Mouse (Mus musculus) brain, embryonic 18.5 days (tissue): ENCODE measurements around the gene Osgep.
"Not testable (repeated sequence)": the region's sequence is repeated elsewhere in the genome, so short reads cannot be mapped to it uniquely, and the experiment has no call there.

Experiments
- DNase-seq: peaks from one replicate; pipeline ENCODE4 v3.0.0-alpha.2; 2012; ENCODE audit warnings: low read depth, low spot score

Osgep gene

DNA sequence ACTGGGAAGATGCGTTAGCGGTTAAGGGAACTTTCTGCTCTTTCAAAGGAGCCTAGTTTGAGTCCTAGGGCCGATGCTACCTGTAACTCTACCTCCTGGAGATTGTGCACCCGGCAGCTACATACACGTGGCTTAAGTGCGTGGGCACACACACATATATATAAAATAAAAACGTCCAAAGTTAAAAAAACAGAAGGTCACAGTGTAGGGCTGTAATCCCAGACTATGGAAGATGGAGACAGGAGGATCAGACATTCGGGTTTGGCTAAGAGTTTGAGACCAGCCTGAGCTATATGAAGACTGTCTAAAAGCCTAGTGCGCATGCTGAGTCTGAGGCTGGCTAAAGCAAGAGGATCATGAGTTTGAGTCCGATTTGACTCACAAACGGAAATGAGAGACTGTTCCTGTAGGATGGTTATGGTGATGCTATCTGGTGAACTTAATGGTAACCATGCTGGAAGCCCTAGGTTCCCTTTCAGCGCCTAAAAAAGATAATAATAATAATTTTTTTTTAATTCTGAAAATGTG, 6.9 kb upstream of the Osgep start:
- DNase-seq, result no peak

DNA sequence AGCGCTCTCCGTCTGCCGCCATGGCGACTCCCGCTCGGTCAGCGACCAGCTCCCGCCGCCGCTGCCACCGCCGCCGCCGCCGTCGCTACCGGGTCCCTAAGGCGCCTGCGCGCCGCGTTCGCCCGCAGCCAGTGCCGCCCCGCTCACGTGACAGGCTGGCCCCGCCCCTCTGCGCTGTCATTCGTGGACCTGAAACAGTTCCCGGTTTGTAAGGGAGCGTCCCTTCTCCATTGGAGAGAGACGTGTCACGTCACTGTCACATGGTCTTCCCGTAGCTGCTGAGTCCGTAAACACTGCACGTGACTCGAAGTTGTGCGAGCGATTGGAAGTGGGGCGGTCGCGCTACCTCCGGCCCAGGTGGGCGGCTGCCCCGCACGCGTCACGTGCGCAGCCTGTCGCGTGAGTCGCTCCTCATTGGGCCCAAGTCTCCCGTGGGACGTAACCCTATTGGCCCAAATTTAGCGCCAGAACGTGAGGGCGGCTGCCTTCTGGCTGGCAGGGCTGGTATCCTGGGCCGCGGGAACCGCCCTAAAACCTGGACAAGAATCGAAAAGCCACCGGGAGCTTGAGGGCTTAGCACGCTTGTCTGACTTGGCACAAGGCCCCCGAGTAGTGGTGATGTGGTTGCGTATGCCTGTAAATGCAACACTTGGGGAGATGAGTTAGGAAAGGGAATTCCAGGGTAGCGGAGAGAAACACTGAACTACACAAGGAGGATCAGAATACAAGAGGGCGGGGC, 6.2 kb upstream of the Osgep start, which contains the start of the genes Pip4p1 and Pnp:
Gene Pip4p1, minus strand, starts transcription at position 103 of the 739 bp plus-strand sequence.
Gene Pnp, plus strand, starts transcription at position 329 of the 739 bp plus-strand sequence.
- peak; percentile 100 for DNase-seq

DNA sequence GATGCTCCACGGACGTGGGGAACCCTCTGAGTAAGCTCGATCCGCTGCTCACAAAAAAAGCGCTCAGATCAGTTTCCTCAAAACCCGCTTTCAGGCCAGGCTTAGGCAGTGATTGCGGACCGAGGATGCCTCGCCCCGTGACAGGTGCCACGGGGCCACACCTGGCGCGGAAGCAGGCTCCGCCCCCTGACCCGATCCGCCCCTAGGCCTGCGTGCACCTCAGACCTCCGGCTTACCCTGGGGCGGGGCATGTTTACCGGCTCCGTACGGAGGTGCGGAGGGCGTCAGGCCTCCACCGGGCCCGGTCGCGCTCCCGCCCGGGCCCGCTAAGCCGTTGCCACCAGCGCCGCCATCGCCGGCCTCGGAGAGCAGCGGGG, 5.7 kb upstream of the Osgep start:
- no peak for DNase-seq

DNA sequence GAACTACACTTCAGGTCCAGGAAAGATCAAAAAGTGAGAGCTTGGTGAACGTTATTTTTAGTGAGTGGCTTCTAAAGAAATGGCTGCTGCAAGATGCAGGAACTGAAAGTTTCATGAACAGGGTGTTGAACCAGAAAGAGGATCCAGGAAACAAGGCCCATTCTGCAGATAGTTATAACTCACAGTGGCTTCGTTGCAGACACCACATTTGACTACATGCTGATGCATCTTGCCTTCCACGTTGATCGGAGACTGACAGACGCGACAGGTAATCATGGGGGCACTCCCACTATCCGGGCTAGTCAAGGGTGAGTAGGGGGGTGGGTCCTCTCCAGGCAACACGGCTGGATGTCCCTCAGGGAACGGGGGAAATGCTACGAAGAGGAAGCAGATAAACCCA, 5.3 kb upstream of the Osgep start:
- DNase-seq, result no peak

DNA sequence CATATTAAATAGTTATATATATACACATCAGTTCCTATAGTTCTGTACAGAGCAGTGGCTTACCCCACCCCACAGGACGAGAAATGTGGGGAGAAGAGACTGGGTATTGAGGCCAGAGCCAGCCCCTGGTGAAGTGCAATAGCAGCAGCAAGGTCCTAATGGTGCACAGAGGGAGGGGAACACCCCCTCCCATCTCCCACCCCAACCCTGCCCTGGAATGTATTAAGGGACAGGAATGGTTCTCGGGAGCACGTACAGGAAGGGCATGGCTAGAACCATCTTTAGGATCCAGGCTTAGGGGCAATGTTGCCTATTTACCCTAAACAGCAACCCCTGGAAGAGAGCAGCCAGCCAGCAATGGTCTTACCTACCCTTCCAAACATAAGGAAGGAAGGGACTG, 2.7 kb upstream of the Osgep start:
- no peak for DNase-seq

DNA sequence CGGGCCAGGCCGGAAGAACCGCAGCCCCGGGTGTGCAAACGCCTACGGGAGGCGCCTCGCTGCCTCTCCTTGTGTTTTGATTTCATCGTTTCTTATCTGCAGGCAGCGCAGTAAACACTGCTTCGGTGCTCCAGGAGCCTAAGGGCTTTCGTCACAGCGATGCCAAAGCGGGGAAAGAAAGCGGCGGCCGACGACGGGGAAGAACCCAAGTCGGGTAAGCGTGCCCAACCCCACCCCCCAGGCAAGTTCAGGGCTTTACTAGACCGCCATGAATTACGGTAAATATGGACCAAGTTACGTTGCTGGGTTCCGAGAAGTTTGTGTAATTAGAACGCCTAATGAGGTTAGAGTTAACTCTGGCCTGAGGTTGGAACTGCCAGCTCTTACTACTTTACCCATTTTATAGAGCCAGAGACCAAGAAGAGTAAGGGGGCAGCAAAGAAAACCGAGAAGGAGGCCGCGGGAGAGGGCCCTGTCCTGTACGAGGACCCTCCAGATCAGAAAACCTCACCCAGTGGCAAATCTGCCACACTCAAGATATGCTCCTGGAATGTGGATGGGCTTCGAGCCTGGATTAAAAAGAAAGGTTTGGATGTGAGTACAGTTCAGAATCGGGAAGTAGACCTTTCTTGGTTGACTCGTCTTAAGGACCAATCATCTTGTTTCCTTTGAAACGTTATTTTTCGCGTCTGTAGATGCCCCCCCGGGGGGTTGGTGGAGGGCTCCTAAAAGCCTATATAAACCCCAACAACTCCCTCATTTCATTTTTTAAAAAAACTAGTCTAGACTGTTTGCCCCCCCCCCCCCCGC, 623 bp upstream of the Osgep start:
- DNase-seq, result no peak

DNA sequence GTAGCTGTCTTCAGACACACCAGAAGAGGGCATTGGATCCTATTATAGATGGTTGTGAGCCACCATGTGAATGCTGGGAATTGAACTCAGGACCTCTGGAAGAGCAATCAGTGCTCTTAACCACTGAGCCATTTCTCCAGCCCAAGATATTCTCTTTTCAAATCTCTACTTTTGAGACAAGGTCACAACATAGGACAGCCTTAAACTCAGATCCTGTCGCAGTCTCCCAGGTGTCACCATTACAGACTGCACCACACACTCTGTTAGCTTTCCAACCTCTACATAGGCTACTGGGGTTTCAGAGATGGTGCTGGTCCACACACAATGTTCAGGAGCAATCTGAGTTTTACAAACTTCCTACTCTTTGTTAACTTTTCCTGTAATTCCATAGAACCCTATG, 1.3 kb downstream of the Osgep start:
- not testable (repeated sequence) for DNase-seq

DNA sequence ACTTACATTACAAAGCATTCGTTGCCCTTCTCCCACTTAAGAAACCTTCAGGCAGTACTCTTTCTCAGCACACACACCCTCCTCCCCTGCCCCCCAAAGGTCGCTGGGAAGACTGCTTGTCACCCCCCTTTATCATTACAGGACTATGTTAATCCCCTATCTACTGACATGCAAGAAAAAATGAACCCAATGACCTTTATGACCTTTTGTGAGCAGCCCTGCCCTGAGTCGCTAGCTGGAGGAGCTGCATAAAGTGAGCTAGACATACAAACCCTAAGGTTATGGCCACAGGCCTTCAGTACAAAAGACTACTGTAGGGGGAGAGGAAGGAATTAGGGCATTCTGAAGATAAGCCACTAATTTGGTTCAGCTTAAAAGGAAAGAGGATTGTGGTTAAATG, 13.3 kb downstream of the Osgep start:
- DNase-seq, result no peak

DNA sequence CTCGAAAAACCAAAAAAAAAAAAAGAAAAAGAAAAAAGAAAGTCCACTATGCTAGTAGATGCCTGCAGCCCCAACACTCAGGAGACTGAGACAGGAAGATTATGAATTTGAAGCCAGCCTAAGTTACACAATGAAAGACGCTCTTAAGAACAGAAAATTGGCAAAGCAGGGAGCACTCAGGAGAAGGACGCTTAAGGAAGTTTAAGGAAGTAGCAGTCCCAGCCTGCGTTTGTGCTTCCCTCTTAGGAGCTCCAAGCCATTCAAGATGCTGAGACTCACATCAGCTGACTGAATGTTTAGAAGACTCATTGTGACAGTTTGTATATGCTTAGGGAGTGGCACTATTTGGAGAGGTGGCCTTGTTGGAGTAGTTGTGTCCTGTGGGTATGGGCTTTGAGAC, 16.6 kb downstream of the Osgep start:
- no peak for DNase-seq

DNA sequence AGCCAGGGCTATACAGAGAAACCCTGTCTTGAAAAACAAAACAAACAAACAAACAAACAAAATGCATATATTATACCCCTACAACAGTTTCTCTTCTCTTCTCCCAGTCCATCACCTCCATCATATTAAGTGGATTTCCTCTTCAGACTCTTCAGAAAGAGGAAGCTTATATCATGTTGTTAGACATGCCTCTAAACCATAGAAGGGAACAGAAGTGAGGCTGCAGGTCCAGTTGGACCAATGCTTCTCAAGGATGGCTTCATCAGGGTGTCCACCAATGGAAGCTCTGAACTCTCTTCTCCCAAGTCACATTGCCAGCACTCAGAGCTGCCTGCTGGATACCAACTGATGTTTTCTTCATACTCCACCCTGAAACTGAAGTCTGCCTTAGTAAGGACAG, 19.4 kb downstream of the Osgep start:
- not testable (repeated sequence) for DNase-seq

DNA sequence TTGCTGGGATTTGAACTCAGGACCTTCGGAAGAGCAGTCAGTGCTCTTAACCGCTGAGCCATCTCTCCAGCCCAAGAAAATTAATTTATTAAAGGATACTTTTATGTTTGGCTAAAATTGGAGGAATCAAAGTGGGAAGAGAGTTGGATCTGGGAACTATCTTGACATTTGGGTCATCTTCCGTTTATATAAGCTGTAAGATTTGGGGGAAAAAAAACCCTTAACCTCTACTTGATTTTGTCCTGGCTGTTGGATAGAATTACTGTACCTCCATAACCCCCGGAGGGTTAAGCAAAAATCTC, 19.9 kb downstream of the Osgep start:
- DNase-seq, result no peak

DNA sequence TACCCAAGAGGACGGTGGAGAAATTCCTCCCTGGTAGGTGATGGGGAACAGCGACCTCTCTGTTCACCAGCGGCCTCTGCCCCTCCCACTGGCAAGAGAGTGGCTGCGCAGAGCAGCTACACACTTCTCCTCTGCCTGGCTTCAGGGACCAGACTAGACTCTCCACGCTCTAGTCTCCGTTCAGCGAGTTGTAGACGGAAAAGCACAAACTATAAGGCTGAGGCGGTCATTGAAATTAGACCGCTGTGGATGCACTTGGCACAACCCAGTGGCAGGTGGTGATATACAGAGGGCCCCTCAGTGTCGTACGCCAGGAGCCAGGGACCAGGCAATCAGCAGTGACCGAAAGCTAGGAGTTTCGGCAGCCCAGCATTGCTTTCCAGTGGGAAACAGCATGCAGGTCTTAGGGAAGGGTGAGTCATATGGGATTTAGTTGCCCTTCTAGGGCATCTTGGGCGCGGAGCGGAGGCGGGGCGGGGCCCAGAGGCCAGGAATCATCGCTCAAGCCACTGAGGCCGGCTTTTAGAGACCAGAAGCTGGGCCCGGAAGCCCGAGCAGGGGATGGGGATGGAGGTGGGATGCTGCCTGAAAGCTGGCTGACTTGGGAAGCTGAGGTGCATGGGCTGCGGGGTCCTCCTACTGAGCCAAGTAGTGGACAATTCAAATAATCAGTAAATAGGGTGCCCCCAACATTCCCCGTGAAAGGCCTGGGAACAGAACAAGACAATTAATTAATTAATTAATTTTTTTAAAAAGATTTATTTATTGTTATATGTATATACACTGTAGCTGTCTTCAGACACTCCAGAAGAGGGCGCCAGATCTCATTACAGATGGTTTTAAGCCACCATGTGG, 20.5 kb downstream of the Osgep start:
- peak; percentile 24 for DNase-seq

DNA sequence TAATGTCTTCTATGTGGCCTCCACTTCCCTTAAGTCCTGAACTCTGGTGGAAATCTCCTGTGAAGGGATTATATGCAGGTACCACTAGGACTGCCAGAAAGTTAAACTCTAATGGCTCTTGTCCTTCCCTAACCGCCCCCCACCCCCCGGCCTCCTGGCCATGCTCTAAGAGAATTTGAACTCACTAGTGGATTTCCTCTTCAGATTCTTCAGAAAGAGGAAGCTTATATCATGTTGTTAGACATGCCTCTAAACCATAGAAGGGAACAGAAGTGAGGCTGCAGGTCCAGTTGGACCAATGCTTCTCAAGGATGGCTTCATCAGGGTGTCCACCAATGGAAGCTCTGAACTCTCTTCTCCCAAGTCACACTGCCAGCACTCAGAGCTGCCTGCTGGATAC, 26.7 kb downstream of the Osgep start:
- DNase-seq, result not testable (repeated sequence)

DNA sequence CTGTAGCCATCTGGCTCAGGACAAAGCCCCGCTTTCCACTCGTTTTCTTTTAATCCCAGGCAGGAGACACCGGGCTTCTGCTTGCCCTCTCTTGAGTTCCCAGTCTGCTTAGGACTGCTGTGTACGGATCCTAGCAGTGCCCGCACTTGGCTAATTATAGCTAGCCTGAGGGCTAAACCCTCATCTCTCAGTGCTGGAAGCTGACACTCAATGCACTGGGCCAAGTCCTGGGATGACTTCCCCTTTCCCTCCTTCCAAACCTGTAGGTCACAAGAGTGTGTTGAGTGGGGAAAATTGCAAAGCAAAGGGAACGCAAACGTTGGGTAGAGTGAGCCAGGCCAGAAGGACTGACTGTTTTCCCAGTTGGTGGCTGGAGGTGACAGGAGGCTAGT, 27.3 kb downstream of the Osgep start, which contains the start of gene Klhl33:
Gene Klhl33, minus strand, starts transcription at position 134 of the 392 bp plus-strand sequence.
- DNase-seq, result no peak

DNA sequence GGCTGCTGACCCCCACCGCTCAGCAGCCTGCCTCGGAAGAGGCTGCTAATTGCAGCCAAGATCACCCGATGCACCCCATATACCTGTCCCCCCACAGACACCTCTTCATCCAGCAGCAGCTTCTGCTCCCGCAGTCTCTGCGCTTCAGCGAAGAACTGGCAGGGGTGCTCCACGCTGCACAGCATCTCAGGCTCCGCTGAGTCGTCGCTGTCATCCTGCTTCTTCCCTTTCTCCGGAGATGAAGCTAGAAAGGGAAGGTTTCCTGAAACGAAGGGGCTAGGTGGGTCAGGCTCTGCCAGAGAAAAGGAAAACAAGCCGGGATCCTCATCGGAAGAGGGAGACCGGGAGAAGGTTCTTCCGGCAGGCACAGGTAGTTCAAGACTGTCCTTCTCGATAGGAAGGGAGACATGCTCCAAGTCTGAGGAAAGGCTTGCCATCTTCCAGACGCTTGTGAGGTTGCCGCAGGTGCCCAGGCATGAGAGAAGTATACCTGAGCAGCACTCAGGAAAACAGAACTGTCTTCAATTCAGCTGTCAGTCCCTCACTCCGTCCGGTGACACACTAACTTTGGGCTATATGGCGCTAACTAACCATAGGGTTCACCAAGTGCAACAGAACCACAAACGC, 27.8 kb downstream of the Osgep start:
- no peak for DNase-seq

DNA sequence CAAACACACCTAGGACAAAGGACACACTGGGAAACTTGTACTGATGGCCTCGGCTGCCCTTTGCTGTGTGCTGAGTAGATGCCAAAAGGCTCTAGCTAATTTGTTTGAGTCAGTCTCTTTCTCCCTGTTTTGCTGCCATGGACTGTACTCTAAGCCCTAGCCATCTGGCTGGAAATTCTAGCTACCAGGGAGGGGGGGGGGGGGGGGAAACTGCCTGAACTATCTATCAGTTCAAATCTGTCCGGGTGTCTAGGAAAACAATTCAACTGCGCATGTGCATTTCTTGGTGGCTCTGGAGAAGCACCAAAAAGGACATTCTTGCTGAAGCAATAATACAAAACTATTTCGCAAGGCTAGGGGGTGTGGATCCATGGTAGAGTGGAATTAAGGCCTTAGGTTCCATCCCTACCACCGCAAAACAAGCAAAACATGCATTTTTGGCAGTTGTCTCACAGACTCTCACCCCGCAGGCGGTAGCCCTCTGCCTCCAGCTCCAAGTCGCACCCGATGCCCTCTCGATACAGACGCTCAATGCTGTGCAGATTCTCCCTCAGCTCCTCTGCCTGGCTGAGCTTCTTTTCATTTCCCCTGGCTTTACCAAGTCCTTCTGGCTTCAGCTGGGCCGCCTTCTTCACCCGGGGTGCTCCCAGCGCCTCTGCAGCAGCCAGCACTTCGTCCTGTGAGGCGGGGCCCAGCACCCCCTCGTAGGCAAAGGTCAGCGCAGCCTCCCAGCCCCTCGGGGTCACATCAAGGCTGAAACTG, 28.5 kb downstream of the Osgep start:
- no peak for DNase-seq

DNA sequence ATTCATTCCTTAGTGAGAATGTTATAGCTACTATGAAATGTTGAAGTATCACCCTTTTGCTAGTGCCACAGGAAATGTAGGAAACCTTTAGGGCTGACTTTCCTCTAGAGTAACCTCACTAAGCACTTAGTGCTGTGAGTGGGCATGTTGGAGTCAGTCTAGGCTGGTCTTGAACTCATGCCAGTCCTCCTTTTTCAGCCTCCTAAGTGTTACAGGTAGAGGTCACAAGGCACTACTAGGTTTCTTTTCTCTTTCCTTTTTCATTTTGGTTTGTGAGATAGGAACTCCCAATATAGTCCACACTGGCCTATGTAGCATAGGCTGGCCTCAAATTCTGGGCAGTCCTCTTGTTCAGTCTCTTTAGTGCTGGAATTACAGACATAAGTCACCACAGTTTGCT, 29.3 kb downstream of the Osgep start:
- DNase-seq, result no peak

DNA sequence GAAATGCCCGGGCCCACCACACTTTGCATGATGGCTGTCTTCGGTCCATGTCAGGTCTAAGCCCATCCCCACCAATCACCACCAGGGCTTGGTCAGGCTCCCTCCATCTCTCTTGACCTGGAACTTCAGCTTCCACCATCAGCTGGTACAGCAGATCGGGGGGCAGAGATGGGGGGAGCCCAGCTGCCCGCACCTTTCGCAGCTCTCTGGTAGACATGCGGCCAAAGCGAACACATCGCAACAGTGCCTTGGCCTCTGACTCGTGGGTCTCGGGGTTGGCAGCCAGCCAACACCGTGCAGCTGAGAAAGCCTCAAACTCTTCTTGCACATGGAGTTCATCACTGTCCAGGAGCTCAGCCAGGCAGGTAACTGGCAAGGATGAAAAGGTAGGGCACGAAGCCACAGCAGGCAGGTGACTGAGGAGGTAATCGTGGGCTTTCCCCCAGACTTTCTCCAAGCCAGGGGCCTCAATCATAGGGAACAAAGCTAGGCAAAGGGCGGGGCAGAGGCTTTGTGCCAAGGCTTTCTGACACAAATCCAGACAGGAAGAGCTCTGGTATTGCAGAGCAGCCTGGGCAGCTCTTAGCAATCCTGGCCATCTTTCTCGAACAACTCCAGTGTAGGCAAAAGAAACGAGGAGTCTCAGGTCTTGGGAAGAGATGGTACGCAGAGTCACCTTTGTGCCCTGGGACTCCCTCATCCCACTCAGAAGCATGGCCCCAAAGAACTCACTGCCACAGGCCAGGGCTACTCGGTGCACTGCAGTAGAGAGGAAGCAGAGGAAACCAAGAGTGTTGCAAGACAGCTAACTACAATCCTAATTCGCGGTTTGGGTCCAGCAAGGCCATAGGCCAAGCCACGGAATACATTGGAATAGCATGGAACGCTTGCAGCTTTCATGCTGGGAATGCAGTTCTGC, 31.9 kb downstream of the Osgep start:
- DNase-seq, result no peak

DNA sequence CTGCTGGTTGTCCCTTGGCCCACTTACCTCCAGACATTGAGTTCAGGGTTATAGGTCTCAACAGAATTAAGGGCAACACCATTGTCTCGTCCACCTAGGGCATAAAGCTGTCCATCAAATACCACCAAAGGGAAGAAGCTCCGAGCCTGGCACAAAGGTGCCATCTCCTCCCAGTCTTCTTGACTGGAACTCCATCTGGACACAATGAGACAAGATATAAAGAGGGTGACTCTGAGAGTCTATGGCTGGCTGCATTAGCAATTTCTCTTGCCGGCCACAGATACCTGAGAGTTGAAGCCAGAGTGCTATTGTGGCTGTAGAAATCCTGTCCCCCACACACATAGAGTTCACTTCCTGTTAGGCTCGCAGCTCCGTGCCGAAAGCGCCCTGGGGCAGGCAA, 32.6 kb downstream of the Osgep start:
- no peak for DNase-seq

DNA sequence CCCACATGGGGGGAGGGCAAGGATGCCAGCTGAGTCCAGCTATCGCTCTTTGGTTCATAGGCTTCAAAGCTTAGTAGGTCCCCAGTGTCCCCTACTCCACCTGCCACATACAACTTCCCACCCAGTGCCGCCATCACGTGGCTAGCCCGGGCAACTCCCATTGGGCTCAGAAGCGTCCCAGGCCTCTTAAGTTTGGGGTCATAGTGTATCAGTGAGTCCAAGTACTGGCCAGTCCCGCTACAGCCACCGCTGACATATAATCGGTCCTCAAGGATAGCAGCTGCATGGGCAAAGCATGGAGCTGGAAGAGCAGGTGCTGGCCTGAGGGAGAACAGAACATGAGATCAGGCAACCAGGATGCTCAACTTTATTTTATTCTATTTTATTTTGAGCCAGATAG, 33.1 kb downstream of the Osgep start:
- no peak for DNase-seq
